19 mouse cellular contexts compared by ENCODE assay signal in the genomic region with DNA sequence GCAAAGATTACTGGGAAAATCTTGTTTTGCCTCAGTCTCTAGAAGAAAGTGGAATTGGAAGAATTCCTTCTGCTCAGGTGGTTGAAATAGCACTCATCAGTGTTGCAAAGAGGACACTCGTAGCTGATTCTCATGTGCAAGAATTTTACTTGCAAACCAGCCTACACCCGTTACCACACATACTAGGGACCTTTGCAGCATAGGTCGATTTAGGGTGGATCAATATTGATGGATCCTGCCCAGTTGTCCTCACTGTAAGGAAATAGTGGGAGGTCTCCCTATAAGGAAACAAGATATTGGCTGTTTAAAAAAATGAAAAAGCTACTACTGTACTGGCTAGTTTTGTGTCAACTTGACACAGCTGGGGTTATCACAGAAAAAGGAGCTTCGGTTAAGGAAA.
"Had no signal": no experiment of that assay in that cellular context is flagged by ENCODE, and none has a peak within 500 bp of the region (broad histone marks: within the 10 kb centered on the region; RNA-seq: fewer than 3 reads in every experiment).

No protein-coding gene starts in this region.

- H3K27ac ChIP-seq: midbrain, embryonic 10.5 days; midbrain, embryonic 12.5 days; neural tube, embryonic 13.5 days; neural tube, embryonic 15.5 days had no signal

- H3K9ac ChIP-seq: lung, embryonic 14.5 days; midbrain, embryonic 12.5 days; neural tube, embryonic 13.5 days; neural tube, embryonic 15.5 days had no signal

- H3K9me3 ChIP-seq: midbrain, embryonic 10.5 days; midbrain, embryonic 12.5 days; neural tube, embryonic 13.5 days; neural tube, embryonic 15.5 days had no signal

- H3K4me2 ChIP-seq: lung, embryonic 14.5 days; midbrain, embryonic 12.5 days; neural tube, embryonic 13.5 days; neural tube, embryonic 15.5 days had no signal

- H3K4me3 ChIP-seq: midbrain, embryonic 10.5 days; midbrain, embryonic 12.5 days; myocyte; neural tube, embryonic 13.5 days; neural tube, embryonic 15.5 days had no signal

- H3K36me3 ChIP-seq: midbrain, embryonic 10.5 days; midbrain, embryonic 12.5 days; neural tube, embryonic 13.5 days; neural tube, embryonic 15.5 days had no signal

- H3K27me3 ChIP-seq: midbrain, embryonic 12.5 days; neural tube, embryonic 13.5 days; neural tube, embryonic 15.5 days had no signal

- ATAC-seq: midbrain, embryonic 16.5 days had no signal

- H3K4me1 ChIP-seq: midbrain, embryonic 12.5 days had no signal

- DNase-seq: lung, adult 18-20 months; lung, embryonic 14.5 days; lung, postnatal 10 days; lung, postnatal 4 days; midbrain, embryonic 14.5 days; retina, postnatal 1 day; right cerebral cortex, adult 18-20 months; right cerebral cortex, postnatal 25 days; right cerebral cortex, postnatal 4 days; spleen, adult 18-20 months; thymus, adult 18-20 months; thymus, postnatal 14 days; thymus, postnatal 36 days had no signal
